Comparison of ENCODE assay signal across 9 mouse cellular contexts in genomic region chr9:70543985-70544384, GRCm38 (mm10). TPM values are rescaled to one million over a fixed set of nuclear protein-coding genes. Genes with fewer than 3 reads are reported as not detected.
DNase-seq lines count a peak whose midpoint lies in the region; ATAC-seq lines count a peak whose summit lies in the region.
"Had no signal": no experiment of that assay in that cellular context is flagged by ENCODE, and none has a peak within 500 bp of the region (broad histone marks: within the 10 kb centered on the region; RNA-seq: fewer than 3 reads in every experiment).

No protein-coding gene starts in this region.

- no peak overlapping the region for H3K9ac ChIP-seq in kidney, embryonic 16.5 days (replicated peaks; ENCODE audit: low read length)
- H3K9ac ChIP-seq in intestine, embryonic 15.5 days, result 0 out of 2 replicates have a peak overlapping the region, but pooled peaks have one; percentile 11
- H3K9ac ChIP-seq in midbrain, embryonic 15.5 days, result no peak overlapping the region

- H3K27ac ChIP-seq in kidney, embryonic 16.5 days (ENCODE audit: low read length), result no peak overlapping the region
- H3K27ac ChIP-seq in embryonic facial prominence, embryonic 10.5 days (replicated peaks), result no peak overlapping the region
- no peak overlapping the region for H3K27ac ChIP-seq in intestine, embryonic 15.5 days
- no peak overlapping the region for H3K27ac ChIP-seq in midbrain, embryonic 15.5 days

- H3K4me1 ChIP-seq in kidney, embryonic 16.5 days (ENCODE audit: insufficient read depth, low read length), result peaks cover 18% of the 10 kb centered on the region
- H3K4me1 ChIP-seq in embryonic facial prominence, embryonic 10.5 days, result peaks cover 20% of the 10 kb centered on the region
- peaks cover 8% of the 10 kb centered on the region; the same call in 1 of the 2 replicates for H3K4me1 ChIP-seq in intestine, embryonic 15.5 days (replicated peaks)
- H3K4me1 ChIP-seq in midbrain, embryonic 15.5 days, result peaks cover 33% of the 10 kb centered on the region

- H3K4me2 ChIP-seq in kidney, embryonic 16.5 days (replicated peaks; ENCODE audit: low read depth, low read length), result peak overlapping the region; percentile 73
- H3K4me2 ChIP-seq in intestine, embryonic 15.5 days (replicated peaks), result peak overlapping the region; percentile 79
- peak overlapping the region; percentile 68 for H3K4me2 ChIP-seq in midbrain, embryonic 15.5 days

- no peaks in the 10 kb centered on the region for H3K27me3 ChIP-seq in kidney, embryonic 16.5 days (ENCODE audit: insufficient read depth, low read length)
- no peaks in the 10 kb centered on the region for H3K27me3 ChIP-seq in embryonic facial prominence, embryonic 10.5 days (replicated peaks; ENCODE audit: low read depth, poor library complexity, severe bottlenecking)
- H3K27me3 ChIP-seq in intestine, embryonic 15.5 days (replicated peaks), result no peaks in the 10 kb centered on the region
- no peaks in the 10 kb centered on the region for H3K27me3 ChIP-seq in midbrain, embryonic 15.5 days (replicated peaks)
- H3K27me3 ChIP-seq: Patski had no signal

- WGBS in kidney, embryonic 16.5 days, result 61% methylated on average over 5 of the region's 5 CpGs
- WGBS in embryonic facial prominence, embryonic 10.5 days, result 77% methylated on average over 5 of the region's 5 CpGs
- 44% methylated on average over 5 of the region's 5 CpGs for WGBS in intestine, embryonic 15.5 days
- 70% methylated on average over 5 of the region's 5 CpGs for WGBS in midbrain, embryonic 15.5 days

- H3K36me3 ChIP-seq in kidney, embryonic 16.5 days (ENCODE audit: insufficient read depth, low read length), result no peaks in the 10 kb centered on the region
- peaks cover 22% of the 10 kb centered on the region for H3K36me3 ChIP-seq in embryonic facial prominence, embryonic 10.5 days (replicated peaks)
- H3K36me3 ChIP-seq in intestine, embryonic 15.5 days, result 0 out of 2 replicates have a peak, but pooled peaks cover 5% of the 10 kb centered on the region
- H3K36me3 ChIP-seq in midbrain, embryonic 15.5 days (replicated peaks), result peaks cover 5% of the 10 kb centered on the region; the same call in 1 of the 2 replicates

- ATAC-seq in kidney, embryonic 16.5 days (ENCODE audit: low FRiP score, low TSS enrichment), result no peak
- no peak for ATAC-seq in intestine, embryonic 15.5 days
- no peak for ATAC-seq in midbrain, embryonic 15.5 days (replicated peaks)
- ATAC-seq: Patski had no signal

- peak overlapping the region; percentile 30; the same call in 1 of the 2 replicates for H3K4me3 ChIP-seq in kidney, embryonic 16.5 days (ENCODE audit: low read length)
- peak overlapping the region; percentile 94 for H3K4me3 ChIP-seq in embryonic facial prominence, embryonic 10.5 days
- peak overlapping the region; percentile 93 for H3K4me3 ChIP-seq in intestine, embryonic 15.5 days (replicated peaks)
- H3K4me3 ChIP-seq in midbrain, embryonic 15.5 days, result peak overlapping the region; percentile 90

- H3K9me3 ChIP-seq in kidney, embryonic 16.5 days (ENCODE audit: low read length), result no peaks in the 10 kb centered on the region
- no peaks in the 10 kb centered on the region for H3K9me3 ChIP-seq in embryonic facial prominence, embryonic 10.5 days
- H3K9me3 ChIP-seq in intestine, embryonic 15.5 days, result no peaks in the 10 kb centered on the region
- H3K9me3 ChIP-seq in midbrain, embryonic 15.5 days, result no peaks in the 10 kb centered on the region

- no peak for DNase-seq in kidney, postnatal 25 days
- DNase-seq in embryonic facial prominence, embryonic 10.5 days (ENCODE audit: low spot score), result no peak
- DNase-seq in spleen, adult 12 weeks (ENCODE audit: low spot score), result no peak
- no peak for DNase-seq in urinary bladder, postnatal 25 days (ENCODE audit: low spot score)
- DNase-seq in thymus, postnatal 10 days (ENCODE audit: low spot score in 2 of 2), result no peak

RNA-seq across cellular contexts. Expression of gene Sltm, which starts 1.4 kb away (rescaled TPM):
- polyA plus RNA-seq in kidney, embryonic 16.5 days (2015; fragmentation: Nextera tagmentation; extraction: Ambion mirVana), result 49.2 and 63.8 TPM in 2 replicates
- polyA plus RNA-seq in embryonic facial prominence, embryonic 10.5 days (2016; fragmentation: Nextera tagmentation; extraction: Ambion mirVana), result 69.3 and 71.6 TPM in 2 replicates
- 43.3 and 43.4 TPM in 2 replicates for polyA plus RNA-seq in intestine, embryonic 15.5 days (2015; fragmentation: Nextera tagmentation; extraction: Ambion mirVana)
- polyA plus RNA-seq in midbrain, embryonic 15.5 days (2015; fragmentation: Nextera tagmentation; extraction: Ambion mirVana), result 62.6 and 63.5 TPM in 2 replicates

RNA-seq across cellular contexts. Expression of gene Rnf111, which starts 40.5 kb away (rescaled TPM):
- 27.1 and 31.2 TPM in 2 replicates for polyA plus RNA-seq in kidney, embryonic 16.5 days (2015; fragmentation: Nextera tagmentation; extraction: Ambion mirVana)
- polyA plus RNA-seq in embryonic facial prominence, embryonic 10.5 days (2016; fragmentation: Nextera tagmentation; extraction: Ambion mirVana), result 30.3 and 31.8 TPM in 2 replicates
- 23.5 and 24.2 TPM in 2 replicates for polyA plus RNA-seq in intestine, embryonic 15.5 days (2015; fragmentation: Nextera tagmentation; extraction: Ambion mirVana)
- polyA plus RNA-seq in midbrain, embryonic 15.5 days (2015; fragmentation: Nextera tagmentation; extraction: Ambion mirVana), result 36.9 and 38.3 TPM in 2 replicates

Comparison
In these comparisons a context has a peak if more than half of its experiments do, and no peak if none do; other contexts are left out.
1. H3K4me3 ChIP-seq: peak in every context shown above with its lines; median percentile 94 in embryonic facial prominence, embryonic 10.5 days; 93 in intestine, embryonic 15.5 days; 90 in midbrain, embryonic 15.5 days; 30 in kidney, embryonic 16.5 days.